Mouse (Mus musculus): ENCODE measurements at regions not wholly inside any gene's neighbourhood (a gene's known extent, or its start where the extent isn't known, plus 50 kb on each side); places are given as distances from the start of the nearest gene placed in this dataset.

DNA sequence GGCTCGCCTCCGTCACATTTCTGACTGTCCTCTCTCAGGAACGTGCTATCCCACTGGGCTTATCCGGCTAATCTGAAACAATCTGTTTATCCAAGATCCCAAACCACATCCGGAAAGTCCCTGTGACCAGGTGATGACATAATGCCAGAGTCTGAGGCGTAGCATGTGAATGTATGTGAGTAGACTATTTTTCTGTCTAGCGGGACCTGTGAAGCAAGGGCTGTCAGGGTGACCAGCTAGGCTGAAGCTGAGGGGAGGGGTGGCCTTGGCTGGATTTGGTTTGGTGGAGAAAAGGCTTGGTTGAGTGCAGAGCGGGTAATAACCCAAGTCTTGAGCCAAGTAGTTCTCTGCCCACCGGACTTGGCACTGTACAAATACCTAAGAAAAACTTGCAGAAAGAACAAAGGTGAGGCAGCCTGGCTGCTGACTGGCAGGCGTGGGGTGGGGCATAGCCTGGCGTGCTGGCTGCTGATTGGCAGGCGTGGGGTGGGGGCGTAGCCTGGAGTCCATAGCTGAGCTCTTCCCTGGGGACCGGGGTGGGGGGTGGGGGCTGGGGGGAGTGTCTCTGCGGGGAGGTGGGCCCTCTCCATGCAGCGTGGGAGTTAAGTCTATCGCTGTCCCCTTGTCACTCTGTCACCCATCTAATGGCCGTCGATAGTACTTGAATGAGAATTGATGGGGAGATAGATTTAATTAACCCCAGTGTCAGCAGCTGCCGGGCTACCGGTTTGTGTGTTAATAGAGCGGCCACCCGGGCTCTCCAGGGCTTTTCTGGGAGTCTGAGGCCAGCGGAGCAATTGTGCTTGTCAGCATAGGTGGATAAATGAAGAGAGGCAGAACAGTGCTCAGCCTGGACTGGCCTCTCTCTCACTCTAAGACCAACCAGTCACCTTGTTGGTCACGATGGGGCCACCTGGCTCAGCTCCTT, 54.2 kb upstream of the Unc5b start:
- TF ChIP-seq POLR2A (IDR thresholded peaks at IDR 0.05; ENCODE audit: extremely low read depth, insufficient read depth, low read length): no peak
- no peak for TF ChIP-seq CTCF (IDR thresholded peaks at IDR 0.05; ENCODE audit: low read depth, low read length)
